Mouse (Mus musculus) lung, embryonic 16.5 days (tissue): ENCODE measurements around the gene Bbox1. TPM values are rescaled to one million over a fixed set of nuclear protein-coding genes. Genes with fewer than 3 reads are reported as not detected.

ENCODE experiments used
- ATAC-seq: fragments of 200-750 bp; cut with Nextera tagmentation; 2 replicates; pipeline ENCODE4 v1.8.0; 2017; ENCODE audit warnings: low read depth, mild to moderate bottlenecking, moderate library complexity
- H3K27ac ChIP-seq: fragments of 300-500 bp; sonication (generic); 2 replicates; pipeline ENCODE4 v1.5.1; 2014; ENCODE audit warnings: mild to moderate bottlenecking, control low read depth, low read length
- H3K27me3 ChIP-seq: fragments of 300-500 bp; sonication (generic); 2 replicates; pipeline ENCODE4 v1.6.1; 2014; ENCODE audit warnings: low read depth, low read length, mixed read lengths; ENCODE audit not compliant: control insufficient read depth, insufficient read depth
- H3K36me3 ChIP-seq: fragments of 300-500 bp; sonication (generic); 2 replicates; pipeline ENCODE4 v1.6.1; 2014; ENCODE audit warnings: low read length; ENCODE audit not compliant: control insufficient read depth, insufficient read depth
- H3K4me1 ChIP-seq: fragments of 300-500 bp; sonication (generic); replicated peaks from 2 replicates; pipeline ENCODE4 v1.6.1; 2014; ENCODE audit warnings: low read length, mixed read lengths; ENCODE audit not compliant: control insufficient read depth, insufficient read depth
- H3K4me2 ChIP-seq: fragments of 300-500 bp; sonication (generic); 2 replicates; pipeline ENCODE4 v1.6.1; 2014; ENCODE audit warnings: low read depth, low read length, control low read depth
- H3K4me3 ChIP-seq: fragments of 300-500 bp; sonication (generic); 2 replicates; pipeline ENCODE4 v1.5.1; 2014; ENCODE audit warnings: mild to moderate bottlenecking, low read length, control low read depth
- H3K9ac ChIP-seq: fragments of 300-500 bp; sonication (generic); 2 replicates; pipeline ENCODE4 v1.6.1; 2014; ENCODE audit warnings: low read length, control low read depth
- H3K9me3 ChIP-seq: fragments of 300-500 bp; sonication (generic); 2 replicates; pipeline ENCODE4 v1.6.1; 2016; ENCODE audit warnings: low read length; ENCODE audit not compliant: control insufficient read depth
- WGBS: fragments of 180-500 bp; shearing (Covaris S2); extraction: QIAGEN DNeasy Blood & Tissue Kit; methylation state at CpG from one replicate; pipeline ENCODE4 v1.1.7; 2014; 5-methylcytosine and 5-hydroxymethylcytosine counted together
- polyA plus RNA-seq: library from polyadenylated mRNA; unstranded; fragments of >200 nt; fragmentation: Nextera tagmentation; extraction: Ambion mirVana; gene quantifications from 2 replicates; pipeline ENCODE4 v1.2.1, GENCODE M21; 2015

The Bbox1 gene
- polyA plus RNA-seq, 1 experiment from 2014 or later = 0.28 TPM

DNA sequence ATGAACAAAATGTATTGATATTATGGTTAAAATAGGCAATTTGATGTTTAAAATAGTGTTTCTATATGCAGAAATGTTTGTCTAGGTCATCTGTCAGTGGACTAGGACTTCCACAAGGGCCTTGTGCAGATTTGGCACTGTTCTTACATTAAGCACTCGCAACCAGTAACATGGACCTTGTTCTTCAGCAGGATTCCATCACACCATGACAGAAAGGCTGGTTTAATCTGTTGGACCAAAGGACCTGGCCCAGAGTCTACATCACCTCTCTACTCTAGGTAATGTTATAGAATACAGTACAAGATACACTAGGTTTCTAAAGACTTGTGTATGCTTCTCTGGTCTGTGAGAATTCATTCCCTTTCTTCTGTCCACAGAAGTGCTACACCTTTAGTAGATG is 4.4 kb upstream of the Bbox1 start:
- 84% methylated on average over 1 of the region's 1 CpGs for WGBS
- no peak for ATAC-seq
- no peaks in the 10 kb centered on the region for H3K9me3 ChIP-seq
- H3K9ac ChIP-seq = no peak overlapping the region
- H3K4me1 ChIP-seq = no peaks in the 10 kb centered on the region
- no peaks in the 10 kb centered on the region for H3K36me3 ChIP-seq
- H3K27ac ChIP-seq = no peak overlapping the region
- no peak overlapping the region for H3K4me2 ChIP-seq
- no peaks in the 10 kb centered on the region for H3K27me3 ChIP-seq
- no peak overlapping the region for H3K4me3 ChIP-seq

DNA sequence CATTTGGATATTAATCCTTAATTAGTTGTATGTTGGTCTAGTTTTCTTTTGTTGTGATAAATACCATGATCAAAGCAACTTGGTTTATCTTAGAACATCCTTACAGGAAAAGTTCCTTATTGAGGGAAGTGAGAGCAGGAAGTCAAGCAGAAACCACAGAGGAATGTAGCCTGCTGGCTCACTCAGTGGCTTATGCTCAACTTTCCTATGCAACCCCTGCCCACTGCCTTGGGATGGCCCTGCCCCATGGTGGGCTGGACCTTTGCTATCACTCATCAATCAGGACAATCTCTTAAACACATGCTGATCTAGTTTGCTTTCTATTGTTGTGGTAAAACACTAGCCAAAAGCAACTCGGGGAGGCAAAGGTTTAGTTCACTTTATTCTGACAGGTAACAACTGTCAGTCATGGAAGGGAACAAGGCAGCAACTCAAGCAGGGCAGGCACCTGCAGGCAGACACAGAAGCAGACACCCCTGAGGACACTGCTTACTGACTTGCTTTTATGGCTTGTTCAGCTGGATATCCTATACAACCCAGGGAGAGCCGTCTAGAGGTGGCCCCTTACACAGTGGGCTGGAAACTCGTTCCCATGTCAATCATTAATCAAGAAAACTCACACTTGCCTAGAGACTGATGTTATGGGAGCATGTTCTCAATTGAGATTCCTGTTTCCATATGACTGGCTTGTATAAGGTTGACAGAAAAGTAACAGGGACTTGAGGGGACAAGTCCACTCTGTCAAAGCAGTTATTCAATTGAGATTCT is 1.9 kb upstream of the Bbox1 start:
- H3K36me3 ChIP-seq = no peaks in the 10 kb centered on the region
- no peak overlapping the region for H3K4me2 ChIP-seq
- H3K9ac ChIP-seq = no peak overlapping the region
- no peaks in the 10 kb centered on the region for H3K27me3 ChIP-seq
- no peaks in the 10 kb centered on the region for H3K9me3 ChIP-seq
- no peak overlapping the region for H3K4me3 ChIP-seq
- no peaks in the 10 kb centered on the region for H3K4me1 ChIP-seq
- ATAC-seq = peak; percentile 41; the same call in 1 of the 2 replicates
- H3K27ac ChIP-seq = no peak overlapping the region
- WGBS = 28% methylated on average over 3 of the region's 3 CpGs

DNA sequence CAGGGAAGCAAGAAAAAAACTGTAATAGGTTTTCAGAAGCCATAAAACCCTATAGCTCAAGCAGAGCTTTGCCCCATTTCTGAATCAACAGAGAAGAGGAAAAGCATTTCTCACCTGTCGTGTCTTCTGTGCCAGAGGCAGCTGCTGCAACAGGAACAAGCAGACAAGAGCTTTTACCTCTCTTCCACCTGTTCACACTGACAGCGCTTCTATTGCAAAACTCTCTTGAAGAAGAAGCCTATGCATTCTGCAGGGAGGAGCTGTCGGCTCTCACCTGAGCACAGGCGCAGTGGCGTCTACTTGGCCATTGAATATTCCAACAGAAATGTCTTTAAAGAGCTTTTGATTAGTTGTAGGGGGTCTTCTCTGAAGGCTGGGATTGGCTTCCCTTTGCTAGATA is 286 bp downstream of the Bbox1 start:
- Histone ChIP-seq H3K9me3 (no peaks in the 10 kb centered on the region), H3K27me3 (no peaks in the 10 kb centered on the region), H3K36me3 (no peaks in the 10 kb centered on the region), H3K4me1 (no peaks in the 10 kb centered on the region), H3K9ac (no peak overlapping the region), H3K4me2 (no peak overlapping the region), H3K4me3 (no peak overlapping the region), H3K27ac (no peak overlapping the region)
- ATAC-seq = no peak
- 83% methylated on average over 5 of the region's 5 CpGs for WGBS

DNA sequence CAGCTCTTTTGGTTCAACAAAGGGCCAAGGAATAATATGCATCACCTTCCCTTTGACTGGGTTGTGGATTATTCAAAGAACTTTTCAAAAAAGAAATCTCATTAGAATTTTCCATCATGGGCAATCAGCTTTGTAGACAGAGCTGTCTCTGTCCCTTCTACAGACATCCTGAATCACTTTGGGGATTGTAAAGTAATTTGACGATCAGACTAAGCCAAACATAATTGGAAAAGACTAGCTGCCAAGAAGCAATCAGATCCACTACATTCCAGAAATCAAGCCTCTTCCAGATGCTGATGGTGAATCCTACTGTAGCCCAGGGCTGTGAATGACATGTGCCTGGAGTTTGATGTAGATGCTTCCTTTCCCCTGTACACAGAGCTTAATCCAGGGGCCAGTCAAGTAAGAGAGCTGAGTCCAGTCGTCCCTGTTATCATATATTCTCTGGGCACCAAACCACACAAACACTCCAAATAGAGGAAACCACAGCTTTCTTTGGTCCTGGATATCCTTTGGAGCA is 995 bp downstream of the Bbox1 start:
- Histone ChIP-seq H3K4me1 (no peaks in the 10 kb centered on the region), H3K27ac (no peak overlapping the region), H3K9ac (no peak overlapping the region), H3K4me3 (no peak overlapping the region), H3K9me3 (no peaks in the 10 kb centered on the region), H3K36me3 (no peaks in the 10 kb centered on the region), H3K4me2 (no peak overlapping the region), H3K27me3 (no peaks in the 10 kb centered on the region)
- ATAC-seq = no peak
- 50% methylated on average over 2 of the region's 2 CpGs for WGBS

DNA sequence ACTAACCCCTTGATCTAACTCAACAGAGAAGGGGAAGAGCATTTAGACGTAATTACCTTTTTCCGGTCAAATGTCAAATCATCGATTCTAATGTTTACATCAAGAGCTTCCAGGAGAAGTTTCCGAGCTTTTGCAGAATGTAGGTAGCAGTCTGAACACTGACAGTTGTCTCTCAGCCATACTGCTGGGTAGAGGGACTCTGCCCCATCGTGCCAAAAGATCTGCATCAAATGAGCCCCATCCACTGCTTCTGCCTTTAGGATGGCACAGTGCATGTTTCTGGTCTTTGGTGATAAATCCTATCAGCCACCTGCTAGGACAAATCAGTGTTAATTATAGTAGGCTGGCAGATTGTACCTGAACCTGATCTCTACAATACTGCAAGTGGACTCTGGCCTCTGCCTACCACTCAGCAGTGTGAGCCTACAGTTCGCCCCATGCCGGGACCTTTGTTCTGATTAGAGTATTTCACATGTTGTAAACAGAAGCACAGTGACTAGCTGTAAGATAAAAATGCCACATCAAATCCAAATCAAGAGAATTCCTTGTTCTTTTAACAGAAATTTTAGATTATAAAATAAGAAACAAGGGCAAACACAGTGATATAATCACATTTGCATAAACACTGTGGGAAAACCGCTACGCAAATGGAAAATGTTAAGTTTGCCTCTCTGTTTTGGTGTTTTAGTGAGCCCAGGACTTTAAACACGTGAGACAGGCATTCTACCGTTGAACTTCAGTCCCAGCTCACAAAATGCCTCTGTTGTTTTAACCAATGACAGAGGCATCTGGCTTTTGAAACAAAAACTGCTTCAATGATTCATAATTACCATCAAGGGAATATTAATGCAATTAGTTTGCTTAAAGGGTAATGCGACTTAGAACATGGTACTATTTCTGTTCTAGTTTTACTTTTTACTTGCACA is 8.7 kb downstream of the Bbox1 start:
- no peak for ATAC-seq
- WGBS = 69% methylated on average over 12 of the region's 12 CpGs

DNA sequence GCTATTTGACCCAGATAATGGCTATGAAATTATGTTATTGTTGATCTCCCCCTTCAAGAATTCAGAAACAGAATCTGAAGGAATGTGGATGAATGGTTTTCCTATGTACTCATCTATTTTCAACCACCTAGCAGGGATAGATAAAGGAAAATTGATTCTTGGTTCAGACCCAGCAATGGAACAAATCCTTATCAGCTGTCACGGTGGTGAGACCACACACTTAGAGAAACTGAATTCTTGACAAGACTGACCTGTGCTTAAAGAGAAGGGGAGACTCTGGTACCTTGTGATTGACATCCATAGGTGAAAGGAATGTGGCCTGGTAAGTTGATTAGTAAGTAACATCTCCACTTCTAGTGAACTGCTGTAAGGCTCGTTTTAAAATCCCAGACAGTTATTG is 12.1 kb downstream of the Bbox1 start:
- Histone ChIP-seq H3K4me3 (no peak overlapping the region), H3K9ac (no peak overlapping the region), H3K27me3 (no peaks in the 10 kb centered on the region), H3K4me1 (0 out of 2 replicates have a peak, but pooled peaks cover 2% of the 10 kb centered on the region), H3K9me3 (no peaks in the 10 kb centered on the region), H3K4me2 (no peak overlapping the region), H3K27ac (no peak overlapping the region), H3K36me3 (no peaks in the 10 kb centered on the region)
- ATAC-seq = no peak
- 12% methylated on average over 2 of the region's 2 CpGs for WGBS

More for the DNA sequence above, 8.7 kb downstream of the Bbox1 start:
- H3K27me3 ChIP-seq = no peaks in the 10 kb centered on the region
- H3K27ac ChIP-seq = no peak overlapping the region
- H3K4me2 ChIP-seq = no peak overlapping the region
- no peaks in the 10 kb centered on the region for H3K9me3 ChIP-seq
- no peaks in the 10 kb centered on the region for H3K36me3 ChIP-seq
- H3K4me3 ChIP-seq = no peak overlapping the region
- no peak overlapping the region for H3K9ac ChIP-seq
- H3K4me1 ChIP-seq = 0 out of 2 replicates have a peak, but pooled peaks cover 2% of the 10 kb centered on the region

DNA sequence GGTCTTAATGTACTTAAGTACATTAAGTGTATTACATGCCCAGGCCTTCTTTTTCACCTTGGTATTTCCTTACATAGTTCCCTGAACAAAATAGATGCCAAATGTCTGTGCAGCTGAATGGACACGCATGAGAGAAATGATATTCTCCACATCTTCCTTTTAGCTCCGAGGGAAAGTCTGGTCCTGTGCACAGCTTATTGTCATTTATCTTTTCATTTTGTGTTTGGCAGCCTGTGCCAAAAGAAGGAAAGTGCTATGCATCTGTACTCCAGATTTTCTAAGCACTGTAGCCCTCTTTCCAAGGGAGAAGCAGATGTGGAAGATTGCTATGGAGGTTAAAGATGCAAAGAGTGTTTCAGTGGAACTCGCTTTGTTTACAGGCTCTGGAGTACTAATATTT is 13.0 kb downstream of the Bbox1 start:
- 0 out of 2 replicates have a peak, but pooled peaks cover 2% of the 10 kb centered on the region for H3K4me1 ChIP-seq
- H3K27me3 ChIP-seq = no peaks in the 10 kb centered on the region
- H3K27ac ChIP-seq = no peak overlapping the region
- no peak overlapping the region for H3K4me2 ChIP-seq
- no peak for ATAC-seq
- H3K9me3 ChIP-seq = no peaks in the 10 kb centered on the region
- H3K9ac ChIP-seq = no peak overlapping the region
- H3K4me3 ChIP-seq = no peak overlapping the region
- H3K36me3 ChIP-seq = no peaks in the 10 kb centered on the region
- WGBS = 38% methylated on average over 3 of the region's 3 CpGs

DNA sequence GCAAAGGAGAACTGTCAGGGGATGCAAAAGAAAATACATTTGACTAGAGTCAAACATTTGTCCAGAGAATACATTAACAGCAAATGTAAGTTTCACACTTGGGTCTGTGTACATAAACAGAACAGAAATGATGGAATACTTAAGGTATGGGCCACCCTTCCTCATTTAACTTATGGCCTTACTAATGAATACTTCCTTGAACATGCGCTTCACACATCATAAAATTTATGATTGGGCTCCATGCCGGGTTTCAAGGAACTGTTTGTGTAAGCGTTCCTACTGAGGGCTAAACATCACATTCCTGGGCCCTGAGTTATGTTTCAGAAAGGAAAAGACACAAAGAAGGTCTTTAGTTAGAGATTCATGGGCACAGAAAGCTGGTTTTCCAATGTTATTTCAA is 19.4 kb downstream of the Bbox1 start:
- Histone ChIP-seq H3K9ac (no peak overlapping the region), H3K4me1 (peaks cover 8% of the 10 kb centered on the region; the same call in 1 of the 2 replicates), H3K27me3 (no peaks in the 10 kb centered on the region), H3K4me3 (no peak overlapping the region), H3K9me3 (no peaks in the 10 kb centered on the region), H3K4me2 (no peak overlapping the region), H3K36me3 (no peaks in the 10 kb centered on the region), H3K27ac (no peak overlapping the region)
- 41% methylated on average over 3 of the region's 3 CpGs for WGBS
- ATAC-seq = peak; percentile 93

DNA sequence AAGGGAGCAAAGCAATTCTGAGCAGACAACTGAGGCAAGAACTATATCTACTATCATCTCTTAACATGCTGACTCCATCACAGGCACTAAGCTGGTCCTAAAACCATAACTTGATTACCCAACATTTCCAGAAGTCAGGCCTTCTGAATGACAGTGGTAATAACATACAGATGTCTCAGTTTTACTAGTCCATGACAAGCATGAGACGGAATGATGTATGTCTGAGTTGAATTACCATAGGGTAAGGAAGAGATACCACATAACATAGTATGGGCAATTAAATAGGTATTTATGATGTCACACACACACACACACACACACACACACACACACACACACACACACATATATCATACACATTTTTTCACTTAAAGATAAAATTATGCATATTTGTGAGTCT is 26.4 kb downstream of the Bbox1 start:
- no peak overlapping the region for H3K4me3 ChIP-seq
- H3K4me2 ChIP-seq = no peak overlapping the region
- no peak for ATAC-seq
- H3K27ac ChIP-seq = peak overlapping the region; percentile 45
- H3K36me3 ChIP-seq = no peaks in the 10 kb centered on the region
- H3K9ac ChIP-seq = no peak overlapping the region
- H3K4me1 ChIP-seq = peaks cover 9% of the 10 kb centered on the region; the same call in 1 of the 2 replicates
- no peaks in the 10 kb centered on the region for H3K27me3 ChIP-seq
- 81% methylated on average over 1 of the region's 1 CpGs for WGBS
- H3K9me3 ChIP-seq = no peaks in the 10 kb centered on the region
